Mouse (Mus musculus) small intestine, adult 2 months (tissue): ENCODE results near the gene 1700016K19Rik.

Experiments
- CTCF ChIP-seq: fragments of 200-500 bp; IDR thresholded peaks from 2 replicates; pipeline ENCODE4 v1.5.1; 2012; ENCODE audit warnings: low read depth, mild to moderate bottlenecking, control low read depth, inconsistent platforms, low read length, moderate library complexity, mixed read lengths; ENCODE audit not compliant: insufficient replicate concordance, insufficient read length; ENCODE audit errors: extremely low read depth
- POLR2A ChIP-seq: fragments of 200-500 bp; IDR thresholded peaks from 2 replicates; pipeline ENCODE4 v1.6.1; 2012; ENCODE audit warnings: low read depth, mild to moderate bottlenecking, control low read depth, inconsistent platforms, low read length, moderate library complexity

GRCm38 (mm10) chr11:75992481-75992880, 7.2 kb upstream of the 1700016K19Rik start:
- TF ChIP-seq POLR2A (no peak), CTCF (no peak)
